ENCODE assay signal across 8 mouse cellular contexts in genomic region chr10:60373937-60374578, GRCm38 (mm10). TPM values are rescaled to one million over a fixed set of nuclear protein-coding genes. Genes with fewer than 3 reads are reported as not detected.
DNase-seq lines count a peak whose midpoint lies in the region; ATAC-seq lines count a peak whose summit lies in the region.

No protein-coding gene starts in this region.

- H3K4me1 ChIP-seq in forebrain, embryonic 10.5 days = peaks cover 33% of the 10 kb centered on the region
- H3K4me1 ChIP-seq in forebrain, embryonic 12.5 days = peaks cover 5% of the 10 kb centered on the region
- peaks cover 41% of the 10 kb centered on the region for H3K4me1 ChIP-seq in embryonic facial prominence, embryonic 10.5 days
- H3K4me1 ChIP-seq in midbrain, embryonic 11.5 days (ENCODE audit: control insufficient read depth, insufficient read depth, low read length) = no peaks in the 10 kb centered on the region

- peak overlapping the region; percentile 56 for H3K27ac ChIP-seq in forebrain, embryonic 10.5 days
- H3K27ac ChIP-seq in forebrain, embryonic 12.5 days = no peak overlapping the region
- peak overlapping the region; percentile 77 for H3K27ac ChIP-seq in embryonic facial prominence, embryonic 10.5 days (replicated peaks)
- H3K27ac ChIP-seq in midbrain, embryonic 11.5 days (ENCODE audit: low read depth, low read length) = no peak overlapping the region

- H3K9ac ChIP-seq in forebrain, embryonic 12.5 days = no peak overlapping the region
- H3K9ac ChIP-seq in midbrain, embryonic 11.5 days (ENCODE audit: low read length) = no peak overlapping the region

- H3K9me3 ChIP-seq in forebrain, embryonic 10.5 days = no peaks in the 10 kb centered on the region
- no peaks in the 10 kb centered on the region for H3K9me3 ChIP-seq in forebrain, embryonic 12.5 days
- no peaks in the 10 kb centered on the region for H3K9me3 ChIP-seq in embryonic facial prominence, embryonic 10.5 days
- H3K9me3 ChIP-seq in midbrain, embryonic 11.5 days (ENCODE audit: control insufficient read depth, low read length) = no peaks in the 10 kb centered on the region

- no peaks in the 10 kb centered on the region for H3K36me3 ChIP-seq in forebrain, embryonic 10.5 days (replicated peaks)
- no peaks in the 10 kb centered on the region for H3K36me3 ChIP-seq in forebrain, embryonic 12.5 days (replicated peaks)
- H3K36me3 ChIP-seq in embryonic facial prominence, embryonic 10.5 days (replicated peaks) = no peaks in the 10 kb centered on the region
- H3K36me3 ChIP-seq in midbrain, embryonic 11.5 days (ENCODE audit: control insufficient read depth, insufficient read depth, low read length) = no peaks in the 10 kb centered on the region

- H3K4me2 ChIP-seq in forebrain, embryonic 12.5 days = no peak overlapping the region
- H3K4me2 ChIP-seq in midbrain, embryonic 11.5 days = no peak overlapping the region

- 62% methylated on average over 8 of the region's 8 CpGs for WGBS in forebrain, embryonic 10.5 days
- WGBS in forebrain, embryonic 12.5 days = 74% methylated on average over 8 of the region's 8 CpGs
- 39% methylated on average over 8 of the region's 8 CpGs for WGBS in embryonic facial prominence, embryonic 10.5 days
- 73% methylated on average over 8 of the region's 8 CpGs for WGBS in midbrain, embryonic 11.5 days

- H3K27me3 ChIP-seq in forebrain, embryonic 10.5 days (ENCODE audit: poor library complexity, severe bottlenecking) = no peaks in the 10 kb centered on the region
- no peaks in the 10 kb centered on the region for H3K27me3 ChIP-seq in forebrain, embryonic 12.5 days
- no peaks in the 10 kb centered on the region for H3K27me3 ChIP-seq in embryonic facial prominence, embryonic 10.5 days (replicated peaks; ENCODE audit: low read depth, poor library complexity, severe bottlenecking)
- no peaks in the 10 kb centered on the region for H3K27me3 ChIP-seq in midbrain, embryonic 11.5 days (ENCODE audit: control insufficient read depth, insufficient read depth, low read length)

- peak; percentile 21 for DNase-seq in forebrain, embryonic 10.5 days (ENCODE audit: extremely low spot score, low spot score)
- DNase-seq in embryonic facial prominence, embryonic 10.5 days (ENCODE audit: low spot score) = peak; percentile 46
- peak; percentile 48 for DNase-seq in kidney, adult 18-20 months
- peak; percentile 39 for DNase-seq in lung, postnatal 14 days
- no peak for DNase-seq in right cerebral cortex, postnatal 25 days
- no peak for DNase-seq in frontal cortex, postnatal 14 days (ENCODE audit: low spot score in 2 of 2)
- DNase-seq in midbrain, embryonic 11.5 days (ENCODE audit: low spot score, missing footprints) = no peak

- no peak for ATAC-seq in forebrain, embryonic 12.5 days (ENCODE audit: low FRiP score)
- no peak for ATAC-seq in midbrain, embryonic 11.5 days (ENCODE audit: low FRiP score)

- H3K4me3 ChIP-seq in forebrain, embryonic 10.5 days = no peak overlapping the region
- no peak overlapping the region for H3K4me3 ChIP-seq in forebrain, embryonic 12.5 days (replicated peaks)
- H3K4me3 ChIP-seq in embryonic facial prominence, embryonic 10.5 days = no peak overlapping the region
- H3K4me3 ChIP-seq in midbrain, embryonic 11.5 days (ENCODE audit: low read depth, low read length) = no peak overlapping the region

RNA-seq across cellular contexts. Expression of gene Gm17455, which starts 25.5 kb away (rescaled TPM):
- polyA plus RNA-seq in forebrain, embryonic 10.5 days (2016; fragmentation: Nextera tagmentation; extraction: Ambion mirVana) = 0.93 and 1.9 TPM in 2 replicates
- polyA plus RNA-seq in forebrain, embryonic 12.5 days (2016; fragmentation: Nextera tagmentation; extraction: Ambion mirVana) = 1.9 and 2.7 TPM in 2 replicates
- polyA plus RNA-seq in embryonic facial prominence, embryonic 10.5 days (2016; fragmentation: Nextera tagmentation; extraction: Ambion mirVana) = 0.96 and 2.6 TPM in 2 replicates
- 3.0 and 3.7 TPM in 2 replicates for polyA plus RNA-seq in midbrain, embryonic 11.5 days (2014; fragmentation: Nextera tagmentation; extraction: Ambion mirVana)

RNA-seq across cellular contexts. Expression of gene Vsir, which starts 27.4 kb away (rescaled TPM):
- 1.2 and 1.4 TPM in 2 replicates for polyA plus RNA-seq in forebrain, embryonic 10.5 days (2016; fragmentation: Nextera tagmentation; extraction: Ambion mirVana)
- polyA plus RNA-seq in forebrain, embryonic 12.5 days (2016; fragmentation: Nextera tagmentation; extraction: Ambion mirVana) = 1.00 and 1.3 TPM in 2 replicates
- 2.3 and 2.6 TPM in 2 replicates for polyA plus RNA-seq in embryonic facial prominence, embryonic 10.5 days (2016; fragmentation: Nextera tagmentation; extraction: Ambion mirVana)
- 1.7 and 2.3 TPM in 2 replicates for polyA plus RNA-seq in midbrain, embryonic 11.5 days (2014; fragmentation: Nextera tagmentation; extraction: Ambion mirVana)

Comparison
In these comparisons a context has a peak if more than half of its experiments do, and no peak if none do; other contexts are left out.
1. H3K27ac ChIP-seq: peak in forebrain, embryonic 10.5 days (single experiment) and embryonic facial prominence, embryonic 10.5 days (single experiment); none in forebrain, embryonic 12.5 days (single experiment) and midbrain, embryonic 11.5 days (single experiment).
2. DNase-seq: peak in forebrain, embryonic 10.5 days (single experiment), embryonic facial prominence, embryonic 10.5 days (single experiment), kidney, adult 18-20 months (single experiment) and lung, postnatal 14 days (single experiment); none in right cerebral cortex, postnatal 25 days (single experiment), frontal cortex, postnatal 14 days (0 of 2) and midbrain, embryonic 11.5 days (single experiment).